In the genomic region with DNA sequence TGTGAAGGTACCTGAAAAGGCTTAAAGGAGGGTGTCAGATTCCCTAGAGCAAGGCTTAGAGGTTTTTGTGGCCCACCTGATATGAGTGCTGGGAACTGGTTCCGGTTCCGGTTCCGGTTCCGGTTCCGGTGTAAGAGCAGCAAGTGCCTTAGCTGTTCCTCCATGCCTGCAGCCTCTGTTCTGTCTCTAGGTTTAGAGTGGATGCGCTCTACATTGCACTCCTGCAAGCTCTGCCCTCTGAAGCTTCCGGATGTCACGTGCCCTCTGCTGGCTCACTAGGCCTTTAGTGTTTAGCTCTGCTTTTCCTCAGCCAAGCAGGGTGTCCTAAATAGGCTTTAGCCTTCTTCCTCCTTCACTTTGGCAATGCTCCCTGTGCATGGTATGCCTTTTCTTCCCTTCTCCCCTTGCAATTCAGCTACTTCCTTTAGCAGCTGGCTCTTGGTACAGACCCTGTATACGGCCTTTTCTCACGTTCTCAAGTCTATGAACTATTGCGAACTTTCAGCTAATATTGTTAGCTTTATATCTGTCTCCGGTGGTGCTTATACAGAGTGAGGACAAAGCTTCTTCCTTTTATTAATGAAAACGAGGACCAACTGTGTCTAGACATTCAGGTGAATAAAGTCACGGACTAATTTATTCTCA, we compare ENCODE assay signal across 7 mouse cellular contexts. TPM values are rescaled to one million over a fixed set of nuclear protein-coding genes. Genes with fewer than 3 reads are reported as not detected.
A peak's percentile ranks its signal among the peaks of the same experiment; 100 is the strongest.
DNase-seq lines count a peak whose midpoint lies in the region; ATAC-seq lines count a peak whose summit lies in the region.

No protein-coding gene starts in this region.

- peak; percentile 52 for ATAC-seq in common myeloid progenitor, adult 5-6 weeks (replicated peaks; ENCODE audit: low read depth, poor library complexity, severe bottlenecking)

- peak overlapping the region; percentile 97 for H3K4me3 ChIP-seq in megakaryocyte, embryonic 14.5 days (replicated peaks)

- no peaks in the 10 kb centered on the region for H3K27me3 ChIP-seq in megakaryocyte, embryonic 14.5 days (replicated peaks)

- no peaks in the 10 kb centered on the region for H3K9me3 ChIP-seq in megakaryocyte, embryonic 14.5 days

- H3K36me3 ChIP-seq in megakaryocyte, embryonic 14.5 days (replicated peaks; ENCODE audit: low read length), result peaks cover 13% of the 10 kb centered on the region

- H3K4me1 ChIP-seq in megakaryocyte, embryonic 14.5 days, result peaks cover 50% of the 10 kb centered on the region

- intact Hi-C loops in left cerebral cortex, postnatal 10 days (cut with DNase I), result no loop called here

- peak; percentile 79 for DNase-seq in T-cell, adult 2 months (ENCODE audit: low spot score)
- DNase-seq in gastrocnemius, adult 8-10 months (ENCODE audit: low spot score in 2 of 2), result peak; percentile 41 to 48
- peak; percentile 85 for DNase-seq in induced T-regulatory cell, adult 2 months (ENCODE audit: low read depth)
- peak; percentile 49 to 67 for DNase-seq in left cerebral cortex, postnatal 10 days (ENCODE audit: extremely low spot score in 1 of 2, low spot score in 2 of 2)
- peak; percentile 38 for DNase-seq in right cerebral cortex, postnatal 25 days

RNA-seq across cellular contexts. Expression of a gene that starts 1.0 kb away (rescaled TPM):
- 7.8 and 12.5 TPM in 2 replicates for total RNA-seq in common myeloid progenitor, adult 5-6 weeks (2017)
- total RNA-seq in gastrocnemius, adult 8-10 months (2022), result 10 to 100 TPM; 13.5 to 16.1 (median 14.7) TPM
- 10 to 100 TPM; 46.3 to 47.0 TPM for total RNA-seq in left cerebral cortex, postnatal 10 days (2021)
- polyA plus RNA-seq in megakaryocyte, embryonic 14.5 days (2012; ENCODE audit: insufficient read depth, low replicate concordance), result 8.3 and 14.6 TPM in 2 replicates

RNA-seq across cellular contexts. Expression of a gene that starts 3.1 kb away (rescaled TPM):
- total RNA-seq in common myeloid progenitor, adult 5-6 weeks (2017), result 1.4 and 1.7 TPM in 2 replicates
- 1 to 10 TPM; 3.3 to 7.6 (median 5.3) TPM for total RNA-seq in gastrocnemius, adult 8-10 months (2022)
- 10 to 100 TPM; 71.3 to 73.3 TPM for total RNA-seq in left cerebral cortex, postnatal 10 days (2021)
- 2.0 TPM in 1 of 2 replicates, not detected in the other for polyA plus RNA-seq in megakaryocyte, embryonic 14.5 days (2012; ENCODE audit: insufficient read depth, low replicate concordance)

RNA-seq across cellular contexts. Expression of a gene that starts 37.2 kb away (rescaled TPM):
- not detected in 2 replicates for total RNA-seq in common myeloid progenitor, adult 5-6 weeks (2017)
- under 1 TPM in 3 of 4 experiments, not detected in 1; 0.21 to 0.53 (median 0.36) TPM for total RNA-seq in gastrocnemius, adult 8-10 months (2022)
- total RNA-seq in left cerebral cortex, postnatal 10 days (2021), result 1 to 10 TPM; 1.1 to 1.5 TPM
- polyA plus RNA-seq in megakaryocyte, embryonic 14.5 days (2012; ENCODE audit: insufficient read depth, low replicate concordance), result not detected in 2 replicates

RNA-seq across cellular contexts. Expression of a gene that starts 39.6 kb away (rescaled TPM):
- 3.1 and 5.1 TPM in 2 replicates for total RNA-seq in common myeloid progenitor, adult 5-6 weeks (2017)
- 10 to 100 TPM in 1 of 4 experiments, 1 to 10 TPM in 3; 8.6 to 12.1 (median 9.2) TPM for total RNA-seq in gastrocnemius, adult 8-10 months (2022)
- total RNA-seq in left cerebral cortex, postnatal 10 days (2021), result 10 to 100 TPM; 20.6 to 21.4 TPM
- polyA plus RNA-seq in megakaryocyte, embryonic 14.5 days (2012; ENCODE audit: insufficient read depth, low replicate concordance), result 15.5 and 38.7 TPM in 2 replicates

RNA-seq across cellular contexts. Expression of a gene that starts 43.8 kb away (rescaled TPM):
- not detected in 2 replicates for total RNA-seq in common myeloid progenitor, adult 5-6 weeks (2017)
- total RNA-seq in gastrocnemius, adult 8-10 months (2022), result 1 to 10 TPM; 3.0 to 4.8 (median 3.7) TPM
- 1 to 10 TPM; 7.2 to 7.4 TPM for total RNA-seq in left cerebral cortex, postnatal 10 days (2021)
- polyA plus RNA-seq in megakaryocyte, embryonic 14.5 days (2012; ENCODE audit: insufficient read depth, low replicate concordance), result 0.93 TPM in 1 of 2 replicates, not detected in the other

Comparison
In these comparisons a context has a peak if more than half of its experiments do, and no peak if none do; other contexts are left out.
1. Peak in every context shown above with its lines: DNase-seq, ATAC-seq and H3K4me3 ChIP-seq.
2. RNA of a gene that starts 3.1 kb away (total RNA-seq): 71.3 to 73.3 TPM in left cerebral cortex, postnatal 10 days; 3.3 to 7.6 TPM in gastrocnemius, adult 8-10 months and 1.4 to 1.7 TPM in common myeloid progenitor, adult 5-6 weeks; every median in the first group is over 4 times any median in the second.